Mouse (Mus musculus) heart, postnatal 0 days (tissue): Measurements from ENCODE around the gene Zfp746. TPM values are rescaled to one million over a fixed set of nuclear protein-coding genes. Genes with fewer than 3 reads are reported as not detected.
A peak's percentile ranks its signal among the peaks of the same experiment; 100 is the strongest.

Experiments used
- ATAC-seq: fragments of 200-750 bp; cut with Nextera tagmentation; 2 replicates; pipeline ENCODE4 v1.8.0; 2017; ENCODE audit warnings: low read depth, moderate number of reproducible peaks, moderate library complexity; ENCODE audit not compliant: insufficient read depth
- DNase-seq: peaks from one replicate; pipeline ENCODE4 v3.0.0-alpha.2; 2016; ENCODE audit warnings: low spot score
- H3K27ac ChIP-seq: fragments of 300-500 bp; sonication (generic); 2 replicates; pipeline ENCODE4 v1.5.1; 2014; ENCODE audit warnings: low read depth, mild to moderate bottlenecking
- H3K27me3 ChIP-seq: fragments of 300-500 bp; sonication (generic); 2 replicates; pipeline ENCODE4 v1.6.1; 2014; ENCODE audit warnings: low read length, mixed read lengths; ENCODE audit not compliant: control insufficient read depth, insufficient read depth
- H3K36me3 ChIP-seq: fragments of 300-500 bp; sonication (generic); replicated peaks from 2 replicates; pipeline ENCODE4 v1.6.1; 2014; ENCODE audit warnings: low read length, mixed read lengths; ENCODE audit not compliant: control insufficient read depth, insufficient read depth
- H3K4me1 ChIP-seq: fragments of 300-500 bp; sonication (generic); 2 replicates; pipeline ENCODE4 v1.6.1; 2014; ENCODE audit warnings: antibody characterized with exemption; ENCODE audit not compliant: control insufficient read depth, insufficient read depth
- H3K4me2 ChIP-seq: fragments of 300-500 bp; sonication (generic); 2 replicates; pipeline ENCODE4 v1.6.1; 2014; ENCODE audit warnings: low read depth, mild to moderate bottlenecking, low read length, moderate library complexity
- H3K4me3 ChIP-seq: fragments of 300-500 bp; sonication (generic); 2 replicates; pipeline ENCODE4 v1.5.1; 2014; ENCODE audit warnings: low read depth, low read length
- H3K9ac ChIP-seq: fragments of 300-500 bp; sonication (generic); replicated peaks from 2 replicates; pipeline ENCODE4 v1.6.1; 2014; ENCODE audit warnings: low read depth, low read length, mixed read lengths
- H3K9me3 ChIP-seq: fragments of 300-500 bp; sonication (generic); replicated peaks from 2 replicates; pipeline ENCODE4 v1.6.1; 2016; ENCODE audit warnings: low read length; ENCODE audit not compliant: control insufficient read depth
- CTCF ChIP-seq: IDR thresholded peaks from 2 replicates; pipeline ENCODE4 v1.5.1; 2016; ENCODE audit warnings: antibody characterized with exemption, control low read depth, low read depth
- EP300 ChIP-seq: IDR thresholded peaks from 2 replicates; pipeline ENCODE4 v1.6.1; 2016; ENCODE audit warnings: antibody characterized with exemption, low read depth
- WGBS: fragments of 180-500 bp; shearing (Covaris S2); extraction: QIAGEN DNeasy Blood & Tissue Kit; methylation state at CpG from one replicate; pipeline ENCODE4 v1.1.7; 2014; 5-methylcytosine and 5-hydroxymethylcytosine counted together
- polyA plus RNA-seq: library from polyadenylated mRNA; unstranded; fragments of >200 nt; fragmentation: Nextera tagmentation; extraction: Ambion mirVana; gene quantifications from 2 replicates; pipeline ENCODE4 v1.2.1, GENCODE M21; 2015
- total RNA-seq: library from RNA; depleted of rRNA; stranded (reverse); fragments of >200 nt; gene quantifications from 2 replicates; pipeline ENCODE4 v1.2.3, GENCODE M21; 2014; ENCODE audit warnings: low replicate concordance

Zfp746 gene
- total and polyA plus RNA-seq, 2 experiments from 2014 or later: 6.2 to 77.5 TPM

DNA sequence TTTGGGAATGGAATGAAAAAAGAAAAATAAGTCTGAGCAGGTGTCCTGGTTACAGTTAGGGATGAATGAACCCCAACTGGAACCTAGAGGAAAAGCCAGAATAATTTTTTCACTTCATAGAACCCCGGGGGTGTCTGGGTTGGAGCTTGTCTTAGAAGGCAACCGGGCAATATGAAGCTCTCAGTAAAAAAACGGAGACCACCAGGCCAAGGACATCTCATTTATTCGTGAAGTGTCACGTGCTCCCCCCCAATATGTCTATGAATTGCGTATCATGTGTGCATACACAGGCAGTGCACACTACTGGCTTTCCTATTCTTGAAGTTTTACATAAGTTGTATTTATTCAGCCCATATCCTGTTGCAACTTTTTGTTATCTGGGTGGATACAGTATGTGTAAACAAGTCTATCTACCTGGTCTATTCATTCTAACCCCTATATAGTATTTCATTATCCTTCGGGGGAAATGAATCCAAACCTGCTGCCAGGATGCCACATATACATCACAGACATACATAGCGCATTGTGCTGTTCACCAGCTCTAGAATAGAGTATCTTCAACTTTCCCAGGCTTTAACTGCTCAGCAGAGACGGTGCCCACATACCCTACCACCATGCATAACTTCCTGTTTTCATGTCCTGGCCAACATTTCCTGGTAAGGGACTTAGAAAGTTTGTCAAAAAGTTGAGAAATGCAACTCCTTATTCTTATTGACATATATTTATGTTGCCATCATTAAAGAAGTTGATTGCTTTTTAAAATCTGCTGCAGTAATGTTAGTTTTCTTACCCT lies 36.9 kb downstream of the Zfp746 start:
- DNase-seq (no peak), ATAC-seq (no peak)
- peaks cover 6% of the 10 kb centered on the region; the same call in 1 of the 2 replicates for H3K27me3 ChIP-seq
- peaks cover 1% of the 10 kb centered on the region; the same call in 1 of the 2 replicates for H3K36me3 ChIP-seq
- no peak overlapping the region for H3K27ac ChIP-seq
- peak overlapping the region; percentile 59 for H3K4me3 ChIP-seq
- TF ChIP-seq CTCF (no peak), EP300 (no peak)
- peak overlapping the region; percentile 90 for H3K4me2 ChIP-seq
- H3K9me3 ChIP-seq: no peaks in the 10 kb centered on the region
- H3K9ac ChIP-seq: peak overlapping the region; percentile 76
- 56% methylated on average over 9 of the region's 9 CpGs for WGBS
- H3K4me1 ChIP-seq: peaks cover 5% of the 10 kb centered on the region

- DNase-seq: peak; percentile 87
- 2% methylated on average over 75 of the region's 82 CpGs for WGBS
Measured at GRCm38 (mm10) chr6:48048426-48049272, 37.7 kb downstream of the Zfp746 start, which contains the start of gene Zfp777. Zfp777 (minus strand) TSS chr6:48048911.

DNA sequence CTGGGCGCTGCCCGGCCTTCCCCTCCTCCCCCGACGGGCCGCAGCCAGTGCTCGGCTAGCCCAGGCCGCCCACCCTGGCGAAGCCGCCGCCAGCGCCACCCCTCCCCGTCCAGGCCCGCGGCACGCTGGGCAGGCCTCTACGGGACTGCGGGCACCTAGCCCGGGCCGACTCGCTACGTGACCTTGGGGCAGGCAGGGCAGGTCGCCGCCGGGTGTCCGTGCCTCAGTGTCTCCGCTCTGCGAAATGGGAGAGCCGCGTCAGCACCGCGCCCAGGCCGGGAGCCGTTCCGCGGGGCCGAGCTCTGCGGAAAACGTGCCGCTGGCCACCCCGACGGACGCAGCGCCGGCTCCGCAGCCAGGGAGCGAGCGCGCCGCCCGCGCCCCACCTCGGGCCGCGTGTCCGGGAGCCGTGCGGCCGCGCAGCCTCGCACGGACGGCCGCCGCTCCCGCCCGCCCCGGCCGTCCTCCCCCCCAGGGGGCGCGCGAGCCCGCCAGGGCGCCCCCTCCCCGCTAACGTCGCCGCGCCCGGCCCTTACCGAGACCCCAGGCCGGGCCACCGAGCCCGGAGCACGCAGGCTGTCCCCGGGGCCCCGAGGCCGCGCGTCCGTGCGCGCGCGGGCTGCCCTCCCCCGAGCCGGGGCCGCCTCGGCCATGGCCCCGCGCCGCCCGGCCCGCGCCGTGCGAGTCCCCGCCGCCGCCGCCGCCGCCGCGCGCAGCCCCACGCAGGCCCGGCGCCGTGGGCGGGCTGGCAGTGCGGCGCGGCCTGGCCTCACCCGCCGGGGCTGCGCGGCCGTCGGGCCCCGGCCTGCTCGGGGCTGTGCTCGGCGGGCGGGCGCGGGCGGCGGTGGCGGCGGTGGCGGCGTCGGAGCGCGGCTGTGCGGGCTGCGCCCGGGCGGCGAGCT lies 38.7 kb downstream of the Zfp746 start:
- Histone ChIP-seq H3K9me3 (no peaks in the 10 kb centered on the region), H3K27ac (peak overlapping the region; percentile 82), H3K4me3 (peak overlapping the region; percentile 77), H3K4me2 (peak overlapping the region; percentile 90), H3K36me3 (peaks cover 19% of the 10 kb centered on the region), H3K27me3 (peaks cover 10% of the 10 kb centered on the region; the same call in 1 of the 2 replicates), H3K4me1 (peaks cover 5% of the 10 kb centered on the region), H3K9ac (peak overlapping the region; percentile 76)
- DNase-seq (no peak), ATAC-seq (peak; percentile 48)
- under 1% methylated on average over 88 of the region's 150 CpGs for WGBS
- TF ChIP-seq EP300 (no peak), CTCF (no peak)

More at GRCm38 (mm10) chr6:48048426-48049272, 37.7 kb downstream of the Zfp746 start, which contains the start of gene Zfp777:
- Histone ChIP-seq H3K27ac (peak within 1 kb of the TSS; percentile 82), H3K27me3 (peaks cover 10% of the 10 kb centered on the region; the same call in 1 of the 2 replicates), H3K36me3 (peaks cover 9% of the 10 kb centered on the region), H3K4me1 (peaks cover 5% of the 10 kb centered on the region), H3K9ac (peak within 1 kb of the TSS; percentile 76), H3K4me3 (peak within 1 kb of the TSS; percentile 77), H3K9me3 (no peaks in the 10 kb centered on the region), H3K4me2 (peak within 1 kb of the TSS; percentile 90)
- TF ChIP-seq EP300: no peak
- peak; percentile 49 for TF ChIP-seq CTCF
- ATAC-seq: peak; percentile 90

DNA sequence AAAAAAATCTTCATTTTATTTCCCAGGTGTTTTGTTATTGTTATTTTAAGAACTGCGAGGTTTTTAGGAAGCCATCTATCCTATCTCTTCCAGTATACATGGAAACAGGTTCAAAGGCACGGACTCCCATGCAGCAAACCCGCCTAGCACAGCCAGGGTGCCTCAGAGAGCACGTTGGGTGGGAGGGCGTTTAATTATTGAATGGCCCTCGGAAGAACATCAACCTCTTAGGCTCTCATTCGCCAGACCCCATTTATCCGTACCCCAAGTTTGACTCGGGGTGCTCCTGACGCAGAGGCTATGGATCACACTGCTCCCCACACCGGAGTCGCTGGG lies 39.3 kb downstream of the Zfp746 start:
- WGBS: 11% methylated on average over 12 of the region's 12 CpGs
- peak overlapping the region; percentile 77 for H3K4me3 ChIP-seq
- peaks cover 24% of the 10 kb centered on the region for H3K36me3 ChIP-seq
- peak overlapping the region; percentile 82; the same call in 1 of the 2 replicates for H3K27ac ChIP-seq
- H3K9me3 ChIP-seq: no peaks in the 10 kb centered on the region
- H3K27me3 ChIP-seq: peaks cover 10% of the 10 kb centered on the region; the same call in 1 of the 2 replicates
- peak overlapping the region; percentile 76 for H3K9ac ChIP-seq
- ATAC-seq (no peak), DNase-seq (no peak)
- TF ChIP-seq EP300 (no peak), CTCF (no peak)
- H3K4me1 ChIP-seq: peaks cover 5% of the 10 kb centered on the region
- H3K4me2 ChIP-seq: peak overlapping the region; percentile 90

DNA sequence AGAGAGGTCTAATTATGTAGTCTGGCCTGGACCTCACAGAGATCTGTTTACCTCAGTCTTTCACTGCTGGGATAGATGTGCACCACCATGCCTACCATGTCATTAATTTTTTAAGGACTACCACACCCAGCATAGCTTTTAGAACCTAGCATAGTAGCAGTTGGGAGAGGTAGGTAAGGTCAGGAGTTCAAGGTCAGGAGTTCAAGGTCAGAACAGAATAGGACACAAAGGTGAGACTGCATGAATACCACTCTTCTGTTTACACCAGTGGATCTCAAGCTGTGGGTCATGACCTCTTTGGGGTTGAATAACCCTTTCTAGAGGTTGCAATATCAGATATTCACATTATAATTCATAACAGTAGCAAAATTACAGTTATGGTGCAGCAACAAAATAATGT lies 53.7 kb downstream of the Zfp746 start:
- Histone ChIP-seq H3K27ac (no peak overlapping the region), H3K27me3 (0 out of 2 replicates have a peak, but pooled peaks cover 9% of the 10 kb centered on the region), H3K4me2 (no peak overlapping the region), H3K36me3 (peaks cover 90% of the 10 kb centered on the region), H3K4me3 (no peak overlapping the region), H3K9me3 (no peaks in the 10 kb centered on the region), H3K4me1 (no peaks in the 10 kb centered on the region), H3K9ac (no peak overlapping the region)
- DNase-seq: no peak
- ATAC-seq: no peak
- TF ChIP-seq EP300: no peak
- no peak for TF ChIP-seq CTCF
